Mouse (Mus musculus): ENCODE results near the gene Fthl17a. TPM values are rescaled to one million over a fixed set of nuclear protein-coding genes. Genes with fewer than 3 reads are reported as not detected.

Gene Fthl17a
- total RNA-seq (2021) = not detected

GRCm38 (mm10) chrX:85249379-85249778, at the start of gene Fthl17a:
Gene Fthl17a (plus strand): TSS chrX:85249679.
- no peak for DNase-seq (ENCODE audit: extremely low spot score in 1 of 2, low spot score in 1 of 2)

GRCm38 (mm10) chrX:85207001-85207400, 42.5 kb upstream of the Fthl17a start:
- no peak for DNase-seq (ENCODE audit: extremely low spot score in 1 of 2, low spot score in 1 of 2)

DNA sequence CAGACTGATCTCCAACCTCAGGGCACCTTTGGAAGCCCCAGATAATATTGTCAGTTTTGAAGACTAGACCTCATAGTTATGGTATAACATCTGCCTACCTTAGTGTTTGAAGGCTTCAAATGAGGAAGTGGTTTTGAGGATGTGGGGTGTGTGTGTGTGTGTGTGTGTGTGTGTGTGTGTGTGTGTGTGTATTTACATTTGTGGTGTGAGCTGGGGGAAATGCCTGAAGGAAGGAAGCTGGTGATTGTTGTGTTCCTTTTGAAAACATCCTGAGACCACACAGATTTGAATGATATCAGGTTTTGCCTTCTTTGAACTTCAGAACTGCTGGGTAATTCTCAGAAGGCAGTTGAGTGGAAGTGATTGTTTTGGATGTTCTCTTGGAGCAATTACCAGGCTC, 22.6 kb upstream of the Fthl17a start:
- no peak for DNase-seq (ENCODE audit: extremely low spot score in 1 of 2, low spot score in 1 of 2)

GRCm38 (mm10) chrX:85271821-85272220, 22.3 kb downstream of the Fthl17a start:
- no peak for DNase-seq (ENCODE audit: extremely low spot score in 1 of 2, low spot score in 1 of 2)

DNA sequence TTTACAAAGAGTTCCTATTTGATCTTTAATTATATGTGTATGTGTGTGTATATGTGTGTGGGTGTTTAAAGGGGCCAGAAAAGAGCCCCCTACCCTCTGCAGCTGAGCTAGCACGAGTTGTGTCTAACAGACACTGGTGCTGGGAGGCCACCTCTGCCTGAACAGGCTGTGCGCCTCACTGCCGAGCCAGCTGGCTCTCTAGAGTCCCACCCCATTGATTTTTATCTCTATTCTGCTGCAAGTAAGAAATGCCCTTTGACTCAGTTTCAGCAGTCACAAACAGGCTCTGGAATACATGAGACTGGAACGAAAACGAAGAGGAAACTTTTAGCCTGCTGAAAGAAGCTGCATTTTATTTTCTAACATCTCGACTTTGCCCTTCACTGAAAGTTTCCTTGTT, 22.8 kb downstream of the Fthl17a start:
- DNase-seq (ENCODE audit: extremely low spot score in 1 of 2, low spot score in 1 of 2) = no peak

DNA sequence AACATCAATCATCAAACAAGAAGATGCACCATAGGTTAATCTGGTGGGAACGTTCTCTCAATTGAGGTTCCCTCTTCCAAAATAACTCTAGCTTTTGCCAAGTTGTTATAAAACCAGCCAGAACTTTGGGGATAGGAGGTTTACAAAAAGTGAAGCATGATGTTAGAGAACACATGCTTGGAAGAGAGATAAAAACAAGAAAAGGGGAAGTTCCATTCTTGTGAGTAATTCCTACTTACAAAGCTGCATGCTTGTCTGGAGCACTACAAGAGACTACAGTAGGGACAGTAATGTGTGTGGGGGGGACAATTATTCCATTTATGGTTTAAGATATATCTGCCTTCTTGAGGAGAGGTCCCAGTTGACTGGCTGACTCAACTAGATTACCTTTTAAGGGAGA, 40.4 kb downstream of the Fthl17a start:
- no peak for DNase-seq (ENCODE audit: extremely low spot score in 1 of 2, low spot score in 1 of 2)

DNA sequence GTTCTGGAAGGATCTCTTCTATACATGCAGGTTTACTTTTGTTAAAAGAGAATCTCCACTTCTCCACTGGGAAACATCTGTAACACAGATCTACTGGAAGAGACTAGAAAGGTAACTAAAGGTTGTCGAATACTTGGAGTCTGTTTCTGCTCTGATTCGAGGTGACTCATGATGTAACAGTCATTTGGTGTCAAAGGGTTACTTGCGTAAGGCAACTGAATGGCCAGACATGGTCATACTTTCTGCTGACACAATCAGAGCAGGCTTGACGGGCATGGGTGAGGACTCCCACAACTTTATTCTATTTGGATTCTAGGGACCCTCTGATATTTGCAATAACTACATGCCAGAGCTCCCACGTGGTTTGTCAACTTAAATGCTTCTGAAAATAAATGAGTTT, 43.3 kb downstream of the Fthl17a start:
- DNase-seq (ENCODE audit: extremely low spot score in 1 of 2, low spot score in 1 of 2) = no peak

- no peak for DNase-seq (ENCODE audit: extremely low spot score in 1 of 2, low spot score in 1 of 2)
Measured at GRCm38 (mm10) chrX:85294001-85294400, 44.5 kb downstream of the Fthl17a start.

- DNase-seq (ENCODE audit: extremely low spot score in 1 of 2, low spot score in 1 of 2) = no peak
Measured at GRCm38 (mm10) chrX:85304674-85305073, 55.2 kb downstream of the Fthl17a start.

DNA sequence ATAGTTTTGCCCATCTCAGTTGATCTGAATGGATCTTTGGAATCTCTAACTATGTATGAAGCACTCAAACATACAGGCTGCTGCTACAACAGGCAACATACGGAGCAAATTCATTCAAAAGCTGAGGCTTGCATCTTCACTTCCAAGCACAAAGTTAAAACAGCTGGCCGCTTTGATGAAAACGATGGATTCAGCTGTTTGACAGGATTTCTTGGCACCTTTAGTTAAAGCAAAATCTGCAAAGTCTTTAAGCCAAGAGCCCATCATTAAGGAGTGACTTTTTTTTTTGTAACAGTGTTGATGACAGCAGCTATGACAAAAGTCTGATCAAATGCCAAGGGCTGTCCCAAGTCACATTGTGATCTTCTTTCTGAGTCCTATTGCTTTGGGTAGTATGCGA, 69.1 kb downstream of the Fthl17a start:
- DNase-seq (ENCODE audit: extremely low spot score in 1 of 2, low spot score in 1 of 2) = no peak

DNA sequence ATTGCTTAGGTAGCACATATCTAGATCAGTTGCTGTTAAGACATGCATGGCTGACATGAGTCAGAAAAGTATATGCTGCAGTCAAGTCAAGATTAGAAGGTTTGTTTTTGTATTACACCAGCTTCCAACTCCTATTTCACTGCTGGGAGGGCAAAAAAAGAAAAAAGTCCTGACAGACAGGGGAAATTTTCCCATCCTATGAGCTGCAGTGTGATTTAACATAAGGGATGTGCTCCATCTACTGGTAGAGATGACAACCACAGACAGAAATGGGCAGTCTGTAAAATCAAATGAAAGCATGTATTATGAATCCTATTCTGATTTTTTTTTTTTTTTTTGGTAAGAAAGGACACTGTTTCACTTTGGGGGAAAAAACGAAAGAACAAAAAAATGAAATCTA, 69.7 kb downstream of the Fthl17a start:
- DNase-seq (ENCODE audit: extremely low spot score in 1 of 2, low spot score in 1 of 2) = no peak
